Mouse (Mus musculus) neural tube, embryonic 12.5 days (tissue): Measurements from ENCODE around the gene Gpr137. TPM values are rescaled to one million over a fixed set of nuclear protein-coding genes. Genes with fewer than 3 reads are reported as not detected.
"Not testable (repeated sequence)": the region's sequence is repeated elsewhere in the genome, so short reads cannot be mapped to it uniquely, and the experiment has no call there.

Source experiments
- ATAC-seq: fragments of 200-750 bp; cut with Nextera tagmentation; 2 replicates; pipeline ENCODE4 v1.8.0; 2017; ENCODE audit warnings: low read depth, mild to moderate bottlenecking, moderate TSS enrichment, moderate library complexity; ENCODE audit not compliant: low FRiP score
- H3K27ac ChIP-seq: fragments of 300-500 bp; sonication (generic); 2 replicates; pipeline ENCODE4 v1.5.1; 2016
- H3K27me3 ChIP-seq: fragments of 300-500 bp; sonication (generic); replicated peaks from 2 replicates; pipeline ENCODE4 v1.6.1; 2016; ENCODE audit warnings: mild to moderate bottlenecking
- H3K36me3 ChIP-seq: fragments of 300-500 bp; sonication (generic); 2 replicates; pipeline ENCODE4 v1.6.1; 2016; ENCODE audit warnings: mild to moderate bottlenecking
- H3K4me1 ChIP-seq: fragments of 300-500 bp; sonication (generic); 2 replicates; pipeline ENCODE4 v1.6.1; 2016
- H3K4me2 ChIP-seq: fragments of 300-500 bp; sonication (generic); replicated peaks from 2 replicates; pipeline ENCODE4 v1.6.1; 2016; ENCODE audit warnings: mild to moderate bottlenecking
- H3K4me3 ChIP-seq: fragments of 300-500 bp; sonication (generic); 2 replicates; pipeline ENCODE4 v1.5.1; 2016
- H3K9ac ChIP-seq: fragments of 300-500 bp; sonication (generic); 2 replicates; pipeline ENCODE4 v1.6.1; 2016; ENCODE audit warnings: mild to moderate bottlenecking
- H3K9me3 ChIP-seq: fragments of 300-500 bp; sonication (generic); 2 replicates; pipeline ENCODE4 v1.6.1; 2016; ENCODE audit warnings: mild to moderate bottlenecking
- WGBS: fragments of 180-500 bp; shearing (Covaris S2); methylation state at CpG from one replicate; pipeline ENCODE4 v1.1.7; 2016; 5-methylcytosine and 5-hydroxymethylcytosine counted together
- microRNA-seq: library from miRNA; unstranded; fragments of <30 nt; microRNA quantifications from one replicate; pipeline ENCODE4, GENCODE M21; 2017
- polyA plus RNA-seq: library from polyadenylated mRNA; unstranded; fragments of >200 nt; fragmentation: Nextera tagmentation; extraction: Ambion mirVana; gene quantifications from 2 replicates; pipeline ENCODE4 v1.2.1, GENCODE M21; 2016

Gpr137 gene
- polyA plus RNA-seq, 1 experiment from 2014 or later = 43.9 TPM

- Histone ChIP-seq H3K27ac (no peak overlapping the region), H3K27me3 (no peaks in the 10 kb centered on the region), H3K4me2 (no peak overlapping the region), H3K4me3 (no peak overlapping the region), H3K36me3 (no peaks in the 10 kb centered on the region; the same call in 1 of the 2 replicates), H3K4me1 (no peaks in the 10 kb centered on the region), H3K9me3 (peaks cover 11% of the 10 kb centered on the region; the same call in 1 of the 2 replicates), H3K9ac (no peak overlapping the region)
- 74% methylated on average over 4 of the region's 4 CpGs for WGBS
- ATAC-seq = no peak
These were observed 42.6 kb downstream of the Gpr137 start for GRCm38 (mm10) chr19:6899641-6900040.

- not testable (repeated sequence) for ATAC-seq, H3K4me1 ChIP-seq, H3K36me3 ChIP-seq, H3K9ac ChIP-seq, H3K27ac ChIP-seq, H3K27me3 ChIP-seq, H3K4me3 ChIP-seq, H3K4me2 ChIP-seq
- WGBS = 92% methylated on average over 18 of the region's 18 CpGs
- H3K9me3 ChIP-seq = peaks cover 11% of the 10 kb centered on the region; the same call in 1 of the 2 replicates
These were observed 46.5 kb downstream of the Gpr137 start for GRCm38 (mm10) chr19:6895608-6896305.

GRCm38 (mm10) chr19:6893731-6894451 is 48.4 kb downstream of the Gpr137 start:
- WGBS = 90% methylated on average over 14 of the region's 14 CpGs
- Histone ChIP-seq H3K4me2 (no peak overlapping the region), H3K4me3 (no peak overlapping the region), H3K9me3 (peaks cover 11% of the 10 kb centered on the region; the same call in 1 of the 2 replicates), H3K36me3 (no peaks in the 10 kb centered on the region), H3K27ac (no peak overlapping the region), H3K27me3 (no peaks in the 10 kb centered on the region), H3K9ac (no peak overlapping the region), H3K4me1 (no peaks in the 10 kb centered on the region)
- no peak for ATAC-seq

- H3K9ac ChIP-seq = no peak overlapping the region
- no peaks in the 10 kb centered on the region for H3K27me3 ChIP-seq
- 69% methylated on average over 4 of the region's 4 CpGs for WGBS
- H3K27ac ChIP-seq = no peak overlapping the region
- no peaks in the 10 kb centered on the region for H3K4me1 ChIP-seq
- no peak overlapping the region for H3K4me2 ChIP-seq
- H3K4me3 ChIP-seq = no peak overlapping the region
- ATAC-seq = no peak
- no peaks in the 10 kb centered on the region for H3K36me3 ChIP-seq
- peaks cover 10% of the 10 kb centered on the region; the same call in 1 of the 2 replicates for H3K9me3 ChIP-seq
These were observed 49.8 kb downstream of the Gpr137 start for GRCm38 (mm10) chr19:6892512-6892911.

Small RNAs within 50 kb of the gene (microRNA-seq; reads per million reads assigned to microRNA genes)
- gene Mir6990 = 1.5 reads per million

Other genes with a start within 250 kb of the Gpr137 start
- gene Rps6ka4, start 101.8 kb downstream of the Gpr137 start, polyA plus RNA-seq = 8.5 and 9.3 TPM in 2 replicates
- 0.59 and 1.6 TPM in 2 replicates for gene Ccdc88b, start 84.3 kb downstream of the Gpr137 start, polyA plus RNA-seq
- gene Trmt112, start 32.8 kb downstream of the Gpr137 start, polyA plus RNA-seq = 123 and 125 TPM in 2 replicates
- gene Prdx5, start 32.4 kb downstream of the Gpr137 start, polyA plus RNA-seq = 198 and 214 TPM in 2 replicates
- 17.5 and 20.4 TPM in 2 replicates for gene Esrra, start 20.7 kb downstream of the Gpr137 start, polyA plus RNA-seq
- gene Catsperz, start 17.1 kb downstream of the Gpr137 start, polyA plus RNA-seq = 0.91 and 2.0 TPM in 2 replicates
- gene Kcnk4, start 8.0 kb downstream of the Gpr137 start, polyA plus RNA-seq = 0.50 and 1.1 TPM in 2 replicates
- 71.9 and 73.8 TPM in 2 replicates for gene Bad, start 619 bp downstream of the Gpr137 start, polyA plus RNA-seq
- 324 and 325 TPM in 2 replicates for gene Ppp1r14b, start 32.5 kb upstream of the Gpr137 start, polyA plus RNA-seq
- gene Plcb3, start 34.0 kb upstream of the Gpr137 start, polyA plus RNA-seq = 25.7 and 33.4 TPM in 2 replicates
- 90.2 and 93.0 TPM in 2 replicates for gene Fkbp2, start 38.0 kb upstream of the Gpr137 start, polyA plus RNA-seq
- gene Vegfb, start 45.2 kb upstream of the Gpr137 start, polyA plus RNA-seq = 33.7 and 37.8 TPM in 2 replicates
- gene Dnajc4, start 50.1 kb upstream of the Gpr137 start, polyA plus RNA-seq = 22.0 and 22.9 TPM in 2 replicates
- 19.5 and 25.2 TPM in 2 replicates for gene Nudt22, start 53.6 kb upstream of the Gpr137 start, polyA plus RNA-seq
- 12.7 and 13.7 TPM in 2 replicates for gene Trpt1, start 53.7 kb upstream of the Gpr137 start, polyA plus RNA-seq
- gene Fermt3, start 77.0 kb upstream of the Gpr137 start, polyA plus RNA-seq = 6.5 and 6.9 TPM in 2 replicates
- gene Stip1, start 97.5 kb upstream of the Gpr137 start, polyA plus RNA-seq = 278 and 294 TPM in 2 replicates
- 3.4 and 5.2 TPM in 2 replicates for gene Macrod1, start 114.3 kb upstream of the Gpr137 start, polyA plus RNA-seq
- 7.0 and 9.9 TPM in 2 replicates for gene Flrt1, start 163.2 kb upstream of the Gpr137 start, polyA plus RNA-seq